Mouse (Mus musculus): ENCODE results near the gene Apol6.

Apol6 gene

GRCm38 (mm10) chr15:77070745-77071268, 26.3 kb downstream of the Apol6 start:
- no peak for DNase-seq (ENCODE audit: low spot score)

- DNase-seq (ENCODE audit: low spot score), result peak; percentile 60
Observed at GRCm38 (mm10) chr15:77071501-77071900, 27.0 kb downstream of the Apol6 start.

GRCm38 (mm10) chr15:77072556-77073163, 28.1 kb downstream of the Apol6 start:
- no peak for DNase-seq (ENCODE audit: low spot score)

- DNase-seq (ENCODE audit: low spot score), result no peak
Observed at GRCm38 (mm10) chr15:77076523-77076922, 32.0 kb downstream of the Apol6 start.

GRCm38 (mm10) chr15:77077906-77078305, 33.4 kb downstream of the Apol6 start:
- DNase-seq (ENCODE audit: low spot score), result no peak

- no peak for DNase-seq (ENCODE audit: low spot score)
Observed at GRCm38 (mm10) chr15:77078786-77079185, 34.3 kb downstream of the Apol6 start.

- no peak for DNase-seq (ENCODE audit: low spot score)
Observed at GRCm38 (mm10) chr15:77079256-77079822, 34.8 kb downstream of the Apol6 start.

GRCm38 (mm10) chr15:77079890-77080361, 35.4 kb downstream of the Apol6 start:
- DNase-seq (ENCODE audit: low spot score), result no peak

GRCm38 (mm10) chr15:77080684-77081254, 36.2 kb downstream of the Apol6 start:
- DNase-seq (ENCODE audit: low spot score), result no peak

- peak; percentile 49 for DNase-seq (ENCODE audit: low spot score)
Observed at GRCm38 (mm10) chr15:77081454-77081853, 36.9 kb downstream of the Apol6 start.

GRCm38 (mm10) chr15:77085818-77086217, 41.3 kb downstream of the Apol6 start:
- DNase-seq (ENCODE audit: low spot score), result peak; percentile 62

- DNase-seq (ENCODE audit: low spot score), result no peak
Observed at GRCm38 (mm10) chr15:77086488-77086887, 42.0 kb downstream of the Apol6 start.

- DNase-seq (ENCODE audit: low spot score), result no peak
Observed at GRCm38 (mm10) chr15:77089249-77089648, 44.7 kb downstream of the Apol6 start.

GRCm38 (mm10) chr15:77090531-77090930, 46.0 kb downstream of the Apol6 start:
- no peak for DNase-seq (ENCODE audit: low spot score)

- DNase-seq (ENCODE audit: low spot score), result no peak
Observed at GRCm38 (mm10) chr15:77091394-77091793, 46.9 kb downstream of the Apol6 start.

GRCm38 (mm10) chr15:77094431-77094830, 49.9 kb downstream of the Apol6 start:
- DNase-seq (ENCODE audit: low spot score), result no peak

- no peak for DNase-seq (ENCODE audit: low spot score)
Observed at GRCm38 (mm10) chr15:77095216-77095615, 50.7 kb downstream of the Apol6 start.

- DNase-seq (ENCODE audit: low spot score), result no peak
Observed at GRCm38 (mm10) chr15:77097358-77097757, 52.8 kb downstream of the Apol6 start.

GRCm38 (mm10) chr15:77099756-77100155, 55.2 kb downstream of the Apol6 start:
- DNase-seq (ENCODE audit: low spot score), result no peak

GRCm38 (mm10) chr15:77102685-77103084, 58.2 kb downstream of the Apol6 start:
- DNase-seq (ENCODE audit: low spot score), result no peak

GRCm38 (mm10) chr15:77104349-77105158, 60.0 kb downstream of the Apol6 start:
- DNase-seq (ENCODE audit: low spot score), result no peak

GRCm38 (mm10) chr15:77105273-77105672, 60.7 kb downstream of the Apol6 start:
- DNase-seq (ENCODE audit: low spot score), result no peak
